Mouse (Mus musculus) adrenal gland, adult (tissue): ENCODE measurements around the gene Mief1.

Source experiments
- DNase-seq, 2 experiments: peaks; one replicate each; pipeline ENCODE4 v3.0.0; 2022 to 2023; ENCODE audit warnings: low spot score in 1 of 2; ENCODE audit not compliant: inconsistent age in 2 of 2

Mief1 gene

GRCm38 (mm10) chr15:80261100-80261499, 27.3 kb downstream of the Mief1 start:
- no peak for DNase-seq

DNA sequence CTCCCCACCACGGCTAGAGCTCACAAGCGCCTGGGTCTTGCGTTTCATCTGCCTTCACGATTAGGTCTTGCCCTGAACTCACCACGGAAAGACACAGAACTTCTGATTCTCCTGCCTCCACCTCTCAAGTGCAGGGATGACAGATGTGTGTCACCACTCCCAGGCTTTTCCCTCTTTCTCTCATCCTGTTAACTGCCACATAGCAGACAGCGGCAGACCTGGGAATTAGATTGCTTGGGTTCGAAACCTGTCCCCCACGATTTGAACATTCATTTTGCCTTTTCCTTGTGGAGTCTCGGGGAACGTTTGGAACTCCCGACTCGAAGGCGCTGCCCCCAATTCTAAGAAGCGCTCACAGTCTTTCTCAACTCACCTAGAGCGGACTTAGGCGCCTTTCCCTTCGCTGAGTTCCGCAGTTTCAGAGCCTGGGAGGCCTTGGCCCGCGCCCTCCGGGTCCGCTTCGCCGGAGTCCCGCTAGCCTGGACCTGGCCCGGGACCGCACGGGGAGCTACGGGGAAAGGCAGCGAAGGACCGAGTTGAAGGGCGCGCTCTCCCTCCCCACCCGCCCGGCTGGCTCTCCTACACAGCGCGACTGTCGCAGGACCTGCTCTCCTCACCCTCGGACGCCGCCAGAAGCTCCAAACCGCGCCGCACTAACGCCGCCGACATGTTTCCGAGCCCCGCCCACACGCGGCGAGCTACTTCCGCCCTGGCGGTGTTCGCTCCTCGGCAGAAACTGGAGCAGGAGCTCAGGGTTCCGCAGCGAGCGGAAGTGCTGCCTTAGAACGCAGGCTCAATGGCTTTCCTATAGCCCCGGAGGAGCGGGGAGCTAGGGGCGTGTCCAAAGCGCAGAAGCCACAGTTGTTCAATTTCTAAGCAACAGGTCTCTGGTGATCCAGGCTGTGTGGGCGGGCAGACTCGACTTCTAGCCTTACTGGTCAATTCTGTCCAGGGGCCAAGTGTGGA, 30.1 kb downstream of the Mief1 start, which contains the start of gene Rps19bp1:
Gene Rps19bp1, minus strand, starts transcription at position 706 of the 966 bp plus-strand sequence.
- DNase-seq: peak; percentile 91 to 95

GRCm38 (mm10) chr15:80266281-80266680, 32.5 kb downstream of the Mief1 start:
- peak; percentile 75 to 93 for DNase-seq

DNA sequence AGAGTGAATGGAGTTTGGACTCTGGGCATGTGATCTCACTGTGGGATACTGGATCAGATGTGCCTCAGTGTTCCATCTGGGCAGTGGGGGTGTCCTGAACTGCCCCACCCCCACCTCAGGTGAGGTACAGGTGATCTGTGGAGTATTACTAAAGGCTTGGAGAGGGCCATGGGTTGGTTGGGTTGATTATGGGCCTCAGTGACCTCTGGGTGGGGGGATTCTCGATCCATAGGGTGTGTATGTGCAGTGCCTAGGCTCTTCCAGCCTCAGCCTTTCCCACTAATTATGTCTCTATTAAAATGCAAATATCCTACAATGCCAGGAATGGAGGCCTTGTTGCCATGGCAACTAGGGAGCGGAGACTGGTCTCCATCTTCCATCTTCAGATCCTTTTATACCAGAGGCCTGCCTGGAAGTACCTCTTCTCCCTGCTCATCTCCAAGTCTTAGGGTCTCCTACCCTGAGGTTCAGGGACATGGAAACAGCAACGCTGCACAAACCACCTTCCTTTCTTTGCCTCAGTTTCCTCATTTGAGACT, 38.1 kb downstream of the Mief1 start:
- DNase-seq: no peak

- no peak for DNase-seq
These were observed 43.3 kb downstream of the Mief1 start for GRCm38 (mm10) chr15:80277107-80277506.

DNA sequence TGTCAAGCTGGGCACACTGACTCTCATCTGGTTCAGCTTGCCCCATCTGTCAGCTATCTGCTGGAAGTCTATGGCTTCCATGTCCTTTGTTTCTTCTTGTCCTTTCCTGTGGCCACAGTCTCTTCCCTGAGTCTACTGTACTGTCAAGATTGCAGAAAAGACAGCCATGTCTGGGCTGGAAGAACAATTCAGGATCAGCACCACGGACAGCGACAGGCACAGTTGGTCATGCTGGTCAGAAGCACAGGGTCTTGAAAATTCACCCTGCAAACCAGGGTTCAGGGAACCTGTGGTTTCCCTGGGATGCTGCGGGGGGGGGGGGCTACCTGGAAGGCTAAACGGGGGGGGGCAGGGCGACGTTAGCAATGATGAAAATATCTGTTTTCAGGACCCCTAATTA, 43.8 kb downstream of the Mief1 start:
- peak; percentile 40 to 77 for DNase-seq

- DNase-seq: peak in 1 of 2 experiments; percentile 20
These were observed 44.4 kb downstream of the Mief1 start for GRCm38 (mm10) chr15:80278121-80278759.

DNA sequence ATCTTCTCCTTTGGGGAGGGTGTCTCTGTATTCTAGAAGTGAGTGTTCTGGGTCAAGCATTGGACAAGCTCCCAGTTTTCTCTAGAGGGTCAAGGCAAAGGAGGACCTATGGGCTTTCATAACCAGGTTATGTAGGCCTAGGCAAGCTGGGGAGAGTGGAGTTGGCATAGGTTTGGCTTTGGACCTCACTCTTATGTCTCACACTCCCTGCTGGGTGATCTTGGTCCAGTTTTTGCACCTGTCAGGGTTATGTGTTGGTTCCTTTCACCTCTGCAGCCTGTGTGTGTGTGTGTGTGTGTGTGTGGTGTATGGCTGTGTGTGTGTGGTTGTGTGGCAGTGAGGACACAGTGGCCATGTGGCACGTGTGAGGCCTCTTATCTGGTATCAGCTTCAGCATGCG, 45.2 kb downstream of the Mief1 start:
- no peak for DNase-seq

DNA sequence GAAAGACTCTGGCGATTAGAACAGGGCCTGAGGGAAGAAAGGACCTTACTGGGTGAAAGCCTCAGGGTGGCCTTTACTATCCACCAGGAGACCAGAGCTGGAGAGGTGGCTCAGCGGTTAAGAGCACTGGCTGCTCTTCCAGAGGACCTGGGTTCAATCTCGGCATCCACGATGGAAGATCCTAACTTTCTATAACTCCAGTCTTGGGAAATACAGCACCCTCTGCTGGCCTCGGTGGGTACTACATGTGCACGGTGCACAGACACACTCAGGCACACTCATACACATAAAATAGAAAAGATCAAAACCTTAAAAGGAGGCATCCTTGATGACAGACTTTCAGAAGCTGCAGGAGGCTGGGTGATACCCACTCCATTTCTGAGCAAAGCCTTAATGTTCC, 46.8 kb downstream of the Mief1 start:
- peak in 1 of 2 experiments; percentile 56 for DNase-seq

- peak in 1 of 2 experiments; percentile 40 for DNase-seq
These were observed 53.1 kb downstream of the Mief1 start, which contains the start of gene Cacna1i for GRCm38 (mm10) chr15:80286851-80287415. Cacna1i (plus strand) TSS chr15:80287238.

GRCm38 (mm10) chr15:80288036-80288435, 54.2 kb downstream of the Mief1 start:
- peak in 1 of 2 experiments; percentile 43 for DNase-seq

- peak; percentile 61 to 89 for DNase-seq
These were observed 55.6 kb downstream of the Mief1 start for GRCm38 (mm10) chr15:80289436-80289835.

DNA sequence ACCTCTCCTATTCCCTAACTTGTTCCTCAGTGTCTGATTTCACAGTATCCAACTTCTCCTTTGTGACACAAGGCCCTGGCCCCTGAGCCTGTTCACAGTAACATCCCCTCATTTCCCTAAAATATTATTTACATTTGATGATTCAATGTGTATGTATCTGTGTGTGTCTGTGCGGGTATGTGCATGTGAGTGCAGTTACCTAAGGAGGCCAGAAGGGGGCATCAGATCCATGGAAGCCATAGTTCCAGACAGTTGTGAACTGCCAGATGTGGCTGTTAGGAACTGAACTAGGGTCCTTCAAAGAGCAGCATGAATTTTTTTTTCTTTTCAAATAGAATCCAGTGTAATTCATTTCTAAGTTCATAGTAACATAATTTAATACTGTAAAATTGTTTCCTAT, 63.3 kb downstream of the Mief1 start:
- DNase-seq: no peak
